Mouse (Mus musculus) embryonic facial prominence, embryonic 13.5 days (tissue): Measurements from ENCODE around the gene Psmd3. TPM values are rescaled to one million over a fixed set of nuclear protein-coding genes. Genes with fewer than 3 reads are reported as not detected.
A peak's percentile ranks its signal among the peaks of the same experiment; 100 is the strongest.
"Not testable (repeated sequence)": the region's sequence is repeated elsewhere in the genome, so short reads cannot be mapped to it uniquely, and the experiment has no call there.

Experiments used
- ATAC-seq: fragments of 200-750 bp; cut with Nextera tagmentation; 2 replicates; pipeline ENCODE4 v1.8.0; 2017; ENCODE audit warnings: low read depth; ENCODE audit not compliant: insufficient number of reproducible peaks, insufficient read depth, low FRiP score, low TSS enrichment
- H3K27ac ChIP-seq: fragments of 300-500 bp; sonication (generic); 2 replicates; pipeline ENCODE4 v1.5.1; 2015; ENCODE audit warnings: moderate library complexity, mild to moderate bottlenecking, inconsistent platforms
- H3K27me3 ChIP-seq: fragments of 300-500 bp; sonication (generic); 2 replicates; pipeline ENCODE4 v1.6.1; 2015; ENCODE audit warnings: mild to moderate bottlenecking, inconsistent platforms
- H3K36me3 ChIP-seq: fragments of 300-500 bp; sonication (generic); 2 replicates; pipeline ENCODE4 v1.6.1; 2015; ENCODE audit warnings: mild to moderate bottlenecking, inconsistent platforms
- H3K4me1 ChIP-seq: fragments of 300-500 bp; sonication (generic); 2 replicates; pipeline ENCODE4 v1.6.1; 2015; ENCODE audit warnings: inconsistent platforms
- H3K4me2 ChIP-seq: fragments of 300-500 bp; sonication (generic); 2 replicates; pipeline ENCODE4 v1.6.1; 2015; ENCODE audit warnings: moderate library complexity, mild to moderate bottlenecking, inconsistent platforms
- H3K4me3 ChIP-seq: fragments of 300-500 bp; sonication (generic); 2 replicates; pipeline ENCODE4 v1.5.1; 2015; ENCODE audit warnings: mild to moderate bottlenecking, inconsistent platforms
- H3K9ac ChIP-seq: fragments of 300-500 bp; sonication (generic); 2 replicates; pipeline ENCODE4 v1.6.1; 2015; ENCODE audit warnings: mild to moderate bottlenecking, inconsistent platforms
- H3K9me3 ChIP-seq: fragments of 300-500 bp; sonication (generic); 2 replicates; pipeline ENCODE4 v1.6.1; 2016; ENCODE audit warnings: inconsistent platforms
- WGBS: fragments of 180-500 bp; shearing (Covaris S2); methylation state at CpG from one replicate; pipeline ENCODE4 v1.1.7; 2015; ENCODE audit warnings: mixed read lengths; 5-methylcytosine and 5-hydroxymethylcytosine counted together
- polyA plus RNA-seq: library from polyadenylated mRNA; unstranded; fragments of >200 nt; fragmentation: Nextera tagmentation; extraction: Ambion mirVana; gene quantifications from 2 replicates; pipeline ENCODE4 v1.2.1, GENCODE M21; 2015

The Psmd3 gene
- polyA plus RNA-seq, 1 experiment from 2014 or later: 207 TPM

- no peak for ATAC-seq
- peaks cover 54% of the 10 kb centered on the region for H3K36me3 ChIP-seq
Observed at GRCm38 (mm10) chr11:98721458-98722226, 39.3 kb downstream of the Psmd3 start.

GRCm38 (mm10) chr11:98723098-98723497 is 40.7 kb downstream of the Psmd3 start:
- H3K4me3 ChIP-seq: no peak overlapping the region
- H3K27ac ChIP-seq: no peak overlapping the region
- H3K27me3 ChIP-seq: no peaks in the 10 kb centered on the region
- no peaks in the 10 kb centered on the region for H3K9me3 ChIP-seq
- no peak overlapping the region for H3K4me2 ChIP-seq
- H3K36me3 ChIP-seq: peaks cover 54% of the 10 kb centered on the region
- peaks cover 10% of the 10 kb centered on the region for H3K4me1 ChIP-seq
- ATAC-seq: no peak
- 75% methylated on average over 7 of the region's 7 CpGs for WGBS
- no peak overlapping the region for H3K9ac ChIP-seq

More at GRCm38 (mm10) chr11:98721458-98722226, 39.3 kb downstream of the Psmd3 start:
- Histone ChIP-seq H3K27me3 (no peaks in the 10 kb centered on the region), H3K4me1 (peaks cover 12% of the 10 kb centered on the region), H3K4me2 (no peak overlapping the region), H3K4me3 (no peak overlapping the region), H3K9me3 (no peaks in the 10 kb centered on the region), H3K27ac (0 out of 2 replicates have a peak overlapping the region, but pooled peaks have one; percentile 33), H3K9ac (no peak overlapping the region)
- WGBS: 64% methylated on average over 24 of the region's 24 CpGs

DNA sequence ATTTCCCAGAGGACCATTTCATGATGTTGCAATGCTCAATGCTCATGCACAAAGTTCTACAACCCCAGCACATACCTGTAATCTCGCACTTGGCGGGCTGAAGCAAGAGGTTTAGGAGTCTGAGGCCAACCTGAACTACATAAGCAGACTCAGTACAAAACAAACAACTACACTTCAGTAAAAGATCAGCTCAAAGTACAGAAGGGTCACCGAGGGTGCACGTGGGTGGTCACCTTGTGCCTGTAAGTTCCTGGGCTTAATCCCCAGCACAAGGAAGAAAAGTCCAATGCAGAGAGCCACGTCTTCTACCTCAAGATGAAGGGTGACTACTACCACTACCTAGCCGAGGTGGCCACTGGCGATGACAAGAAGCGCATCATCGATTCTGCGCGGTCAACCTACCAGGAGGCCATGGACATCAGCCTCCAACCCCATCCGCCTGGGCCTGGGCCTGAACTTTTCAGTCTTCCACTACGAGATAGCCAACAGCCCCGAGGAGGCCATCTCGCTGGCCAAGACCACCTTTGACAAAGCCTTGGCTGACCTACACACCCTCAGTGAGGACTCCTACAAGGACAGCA is 43.7 kb downstream of the Psmd3 start:
- Histone ChIP-seq H3K4me1 (peaks cover 23% of the 10 kb centered on the region), H3K27ac (no peak overlapping the region), H3K36me3 (peaks cover 47% of the 10 kb centered on the region), H3K27me3 (no peaks in the 10 kb centered on the region), H3K9me3 (no peaks in the 10 kb centered on the region), H3K9ac (no peak overlapping the region), H3K4me3 (no peak overlapping the region), H3K4me2 (no peak overlapping the region)
- WGBS: 94% methylated on average over 15 of the region's 15 CpGs
- ATAC-seq: no peak

- WGBS: under 1% methylated on average over 16 of the region's 16 CpGs
- Histone ChIP-seq H3K4me2 (peak within 1 kb of the TSS; percentile 83), H3K36me3 (peaks cover 35% of the 10 kb centered on the region), H3K9ac (peak within 1 kb of the TSS; percentile 79), H3K4me3 (peak within 1 kb of the TSS; percentile 73), H3K4me1 (peaks cover 32% of the 10 kb centered on the region), H3K9me3 (peaks cover 2% of the 10 kb centered on the region; the same call in 1 of the 2 replicates), H3K27ac (peak within 1 kb of the TSS; percentile 82), H3K27me3 (no peaks in the 10 kb centered on the region)
- ATAC-seq: peak; percentile 86
Observed at GRCm38 (mm10) chr11:98729119-98729588, 46.8 kb downstream of the Psmd3 start, which contains the start of gene Med24. Gene Med24 (minus strand): TSS chr11:98729435.

- peak overlapping the region; percentile 82 for H3K27ac ChIP-seq
- no peak for ATAC-seq
- 57% methylated on average over 4 of the region's 4 CpGs for WGBS
Observed at GRCm38 (mm10) chr11:98730727-98731126, 48.4 kb downstream of the Psmd3 start.

GRCm38 (mm10) chr11:98731134-98731533 is 48.8 kb downstream of the Psmd3 start:
- H3K27me3 ChIP-seq: no peaks in the 10 kb centered on the region
- WGBS: 40% methylated on average over 5 of the region's 5 CpGs
- H3K27ac ChIP-seq: peak overlapping the region; percentile 82
- H3K4me3 ChIP-seq: no peak overlapping the region
- peaks cover 32% of the 10 kb centered on the region for H3K4me1 ChIP-seq
- peaks cover 6% of the 10 kb centered on the region for H3K9me3 ChIP-seq
- H3K4me2 ChIP-seq: peak overlapping the region; percentile 22
- ATAC-seq: peak; percentile 34; the same call in 1 of the 2 replicates
- H3K36me3 ChIP-seq: peaks cover 15% of the 10 kb centered on the region
- H3K9ac ChIP-seq: peak overlapping the region; percentile 36; the same call in 1 of the 2 replicates

More at GRCm38 (mm10) chr11:98730727-98731126, 48.4 kb downstream of the Psmd3 start:
- peaks cover 32% of the 10 kb centered on the region for H3K4me1 ChIP-seq
- no peak overlapping the region; the same call in 1 of the 2 replicates for H3K9ac ChIP-seq
- H3K4me3 ChIP-seq: no peak overlapping the region
- H3K27me3 ChIP-seq: no peaks in the 10 kb centered on the region
- H3K9me3 ChIP-seq: peaks cover 6% of the 10 kb centered on the region
- peaks cover 19% of the 10 kb centered on the region for H3K36me3 ChIP-seq
- H3K4me2 ChIP-seq: peak overlapping the region; percentile 22

DNA sequence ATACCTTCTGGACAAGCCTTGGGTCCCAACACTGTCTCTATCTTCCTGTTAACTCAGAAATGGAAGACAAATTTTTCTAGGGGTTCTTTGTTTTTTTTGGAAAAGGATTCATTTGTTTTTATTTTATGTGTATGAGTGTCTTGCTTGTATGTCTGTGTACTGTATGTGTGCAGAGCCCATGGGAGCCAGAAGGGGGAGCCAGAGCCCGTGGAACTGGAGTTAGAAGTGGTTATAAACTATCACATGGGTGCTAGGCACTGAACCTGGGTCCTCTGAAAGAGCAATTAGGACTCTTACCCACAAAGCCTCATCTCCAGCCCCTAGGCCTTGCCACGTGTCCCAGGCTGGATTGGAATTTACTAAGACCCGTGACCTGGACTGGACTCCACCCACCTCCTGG is 51.7 kb downstream of the Psmd3 start:
- 75% methylated on average over 3 of the region's 3 CpGs for WGBS

GRCm38 (mm10) chr11:98735111-98735510 is 52.8 kb downstream of the Psmd3 start:
- Histone ChIP-seq H3K4me2 (no peak overlapping the region), H3K9me3 (peaks cover 6% of the 10 kb centered on the region), H3K4me1 (peaks cover 22% of the 10 kb centered on the region), H3K27ac (no peak overlapping the region), H3K27me3 (no peaks in the 10 kb centered on the region), H3K9ac (no peak overlapping the region), H3K36me3 (no peaks in the 10 kb centered on the region), H3K4me3 (no peak overlapping the region)
- 94% methylated on average over 4 of the region's 4 CpGs for WGBS
- no peak for ATAC-seq

More for the DNA sequence above, 51.7 kb downstream of the Psmd3 start:
- H3K4me3 ChIP-seq: no peak overlapping the region
- H3K9me3 ChIP-seq: peaks cover 6% of the 10 kb centered on the region
- H3K36me3 ChIP-seq: no peaks in the 10 kb centered on the region
- no peak overlapping the region for H3K9ac ChIP-seq
- no peak overlapping the region for H3K4me2 ChIP-seq
- no peak for ATAC-seq
- no peaks in the 10 kb centered on the region for H3K27me3 ChIP-seq
- H3K27ac ChIP-seq: no peak overlapping the region
- peaks cover 23% of the 10 kb centered on the region for H3K4me1 ChIP-seq

DNA sequence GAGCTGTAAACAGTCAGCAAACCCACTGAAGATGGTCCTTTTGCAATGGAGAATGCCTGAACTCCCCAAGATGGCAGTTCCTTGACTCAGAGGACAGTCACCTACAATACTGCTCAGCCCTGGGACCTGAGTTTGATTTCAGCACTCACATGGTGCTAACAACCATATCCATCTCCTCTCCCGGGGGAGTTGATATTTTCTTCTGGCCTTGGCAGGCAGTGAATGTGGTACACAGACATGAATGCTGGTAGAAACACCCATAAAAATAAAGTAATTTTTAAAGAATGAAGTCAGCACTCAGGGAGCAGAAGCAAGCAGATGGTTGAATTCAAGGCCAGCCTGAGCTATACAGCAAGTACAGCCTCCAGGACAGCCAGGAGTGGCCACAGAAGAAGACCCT is 53.8 kb downstream of the Psmd3 start:
- H3K27ac ChIP-seq: no peak overlapping the region
- 78% methylated on average over 1 of the region's 1 CpGs for WGBS

DNA sequence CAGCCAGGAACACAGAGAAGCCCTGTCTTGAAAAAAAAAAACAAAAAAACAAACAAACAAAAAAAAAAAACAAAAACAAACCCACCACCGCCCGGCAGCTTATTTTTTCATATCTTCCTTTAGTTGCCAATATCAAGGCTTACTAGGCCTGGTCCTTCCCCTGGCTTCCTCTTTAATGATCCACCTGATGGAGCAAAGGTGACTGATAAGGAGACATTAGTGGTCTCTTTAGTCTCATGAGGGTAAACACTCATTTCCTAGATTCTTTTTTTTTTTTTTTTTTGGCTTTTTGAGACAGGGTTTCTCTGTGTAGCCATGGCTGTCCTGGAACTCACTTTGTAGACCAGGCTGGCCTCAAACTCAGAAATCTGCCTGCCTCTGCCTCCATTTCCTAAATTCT is 54.9 kb downstream of the Psmd3 start:
- not testable (repeated sequence) for H3K27me3 ChIP-seq, H3K4me3 ChIP-seq, ATAC-seq, H3K4me2 ChIP-seq, H3K9ac ChIP-seq, H3K36me3 ChIP-seq, H3K27ac ChIP-seq, H3K9me3 ChIP-seq
- 95% methylated on average over 2 of the region's 2 CpGs for WGBS
- peaks cover 16% of the 10 kb centered on the region for H3K4me1 ChIP-seq

More for the DNA sequence above, 53.8 kb downstream of the Psmd3 start:
- Histone ChIP-seq H3K9me3 (peaks cover 6% of the 10 kb centered on the region), H3K36me3 (no peaks in the 10 kb centered on the region), H3K4me1 (peaks cover 23% of the 10 kb centered on the region), H3K4me2 (no peak overlapping the region), H3K9ac (no peak overlapping the region), H3K27me3 (no peaks in the 10 kb centered on the region), H3K4me3 (no peak overlapping the region)
- ATAC-seq: no peak

GRCm38 (mm10) chr11:98738428-98738911 is 56.1 kb downstream of the Psmd3 start:
- Histone ChIP-seq H3K4me1 (peaks cover 26% of the 10 kb centered on the region), H3K36me3 (no peaks in the 10 kb centered on the region), H3K4me2 (no peak overlapping the region), H3K9me3 (peaks cover 6% of the 10 kb centered on the region), H3K9ac (no peak overlapping the region), H3K27ac (no peak overlapping the region), H3K27me3 (no peaks in the 10 kb centered on the region), H3K4me3 (no peak overlapping the region)
- no peak for ATAC-seq
- WGBS: 43% methylated on average over 4 of the region's 4 CpGs
